Mouse (Mus musculus) leukemia stem cell, adult 10-12 weeks (primary cell): ENCODE measurements around the gene Oosp3. TPM values are rescaled to one million over a fixed set of nuclear protein-coding genes. Genes with fewer than 3 reads are reported as not detected.

Source experiments
- polyA plus RNA-seq: library from polyadenylated mRNA; stranded (reverse); fragments of >175 nt; gene quantifications from 2 replicates; pipeline ENCODE4 v1.2.3, GENCODE M21; 2012; ENCODE audit warnings: low replicate concordance

The Oosp3 gene
- not detected in 2 replicates for polyA plus RNA-seq

GRCm38 (mm10) chr19:11696755-11697154 is at the start of gene Oosp3:
Gene Oosp3, plus strand, starts transcription at chr19:11697055.

GRCm38 (mm10) chr19:11660459-11660858 is 36.4 kb upstream of the Oosp3 start, which contains the start of gene Oosp2:
Gene Oosp2, minus strand, starts transcription at chr19:11660559.

GRCm38 (mm10) chr19:11690839-11691238 is 6.0 kb upstream of the Oosp3 start, which contains the start of gene Oosp1:
Gene Oosp1, minus strand, starts transcription at chr19:11691150.

GRCm38 (mm10) chr19:11747298-11747697 is 50.4 kb downstream of the Oosp3 start, which contains the start of gene Gif:
Gene Gif, plus strand, starts transcription at chr19:11747554.

Other genes with a start within 250 kb of the Oosp3 start
- 0.66 and 1.0 TPM in 2 replicates for gene Ms4a6c, start 227.7 kb upstream of the Oosp3 start, polyA plus RNA-seq
- 0.20 and 0.48 TPM in 2 replicates for gene Gm8369, start 211.1 kb upstream of the Oosp3 start, polyA plus RNA-seq
- 0.47 and 1.1 TPM in 2 replicates for gene Ms4a6b, start 180.5 kb upstream of the Oosp3 start, polyA plus RNA-seq
- 0.19 TPM in 1 of 2 replicates, not detected in the other for gene Ms4a4d, start 160.3 kb upstream of the Oosp3 start, polyA plus RNA-seq
- 0.82 and 1.2 TPM in 2 replicates for gene Ms4a6d, start 92.2 kb upstream of the Oosp3 start, polyA plus RNA-seq
- not detected in 2 replicates for gene Ms4a2, start 73.3 kb upstream of the Oosp3 start, polyA plus RNA-seq
- gene Ms4a3, start 56.2 kb upstream of the Oosp3 start, polyA plus RNA-seq: not detected in 2 replicates
- 0.39 TPM in 1 of 2 replicates, not detected in the other for gene Oosp2, start 36.5 kb upstream of the Oosp3 start, polyA plus RNA-seq
- gene Oosp1, start 5.9 kb upstream of the Oosp3 start, polyA plus RNA-seq: not detected in 2 replicates
- gene Gif, start 50.5 kb downstream of the Oosp3 start, polyA plus RNA-seq: not detected in 2 replicates
- 0.61 and 11.3 TPM in 2 replicates for gene Mrpl16, start 73.3 kb downstream of the Oosp3 start, polyA plus RNA-seq
- 1.1 and 1.2 TPM in 2 replicates for gene Stx3, start 122.3 kb downstream of the Oosp3 start, polyA plus RNA-seq
- not detected in 2 replicates for gene Olfr1417, start 142.2 kb downstream of the Oosp3 start, polyA plus RNA-seq
- not detected in 2 replicates for gene Olfr1418, start 164.0 kb downstream of the Oosp3 start, polyA plus RNA-seq
- gene Olfr1419, start 178.1 kb downstream of the Oosp3 start, polyA plus RNA-seq: not detected in 2 replicates
- not detected in 2 replicates for gene Olfr1420, start 189.5 kb downstream of the Oosp3 start, polyA plus RNA-seq
- gene Patl1, start 215.3 kb downstream of the Oosp3 start, polyA plus RNA-seq: 7.4 and 15.6 TPM in 2 replicates